28 mouse cellular contexts compared by ENCODE assay signal in the genomic region with DNA sequence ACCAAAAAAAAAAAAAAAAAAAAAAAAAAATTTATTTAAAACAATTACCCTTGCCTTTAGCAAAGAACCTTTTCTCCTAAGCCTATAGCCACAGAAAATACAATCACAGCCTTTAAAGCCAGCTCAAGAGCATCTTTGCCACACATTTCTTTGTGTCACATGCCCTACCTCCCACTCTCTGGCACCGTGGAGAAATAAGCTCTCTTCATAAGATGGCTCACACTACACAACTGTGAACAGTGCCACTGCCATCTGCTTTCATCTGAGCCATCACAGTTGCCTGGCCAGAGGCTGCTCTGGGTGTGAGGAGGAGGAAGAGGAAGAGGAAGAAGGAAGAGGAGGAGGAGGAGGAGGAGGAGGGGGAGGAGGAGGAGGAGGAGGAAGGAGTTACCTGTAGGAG. TPM values are rescaled to one million over a fixed set of nuclear protein-coding genes. Genes with fewer than 3 reads are reported as not detected.
DNase-seq lines count a peak whose midpoint lies in the region; ATAC-seq and TF ChIP-seq lines count a peak whose summit lies in the region.
"Had no signal": no experiment of that assay in that cellular context is flagged by ENCODE, and none has a peak within 500 bp of the region (broad histone marks: within the 10 kb centered on the region; RNA-seq: fewer than 3 reads in every experiment).

No protein-coding gene starts in this region.

- no peak for DNase-seq in frontal cortex, postnatal 10 days (ENCODE audit: low spot score in 2 of 2)
- peak; percentile 23 to 40 for DNase-seq in layer of hippocampus, adult 2 months (ENCODE audit: low spot score in 2 of 2)
- DNase-seq in layer of hippocampus, postnatal 25 days (ENCODE audit: extremely low spot score in 1 of 2, low spot score in 1 of 2), result no peak
- peak; percentile 46 for DNase-seq in right cerebral cortex, adult 18-20 months
- DNase-seq in right cerebral cortex, postnatal 14 days, result no peak
- DNase-seq in hindbrain, postnatal 0 days (ENCODE audit: low spot score), result no peak
- DNase-seq: adrenal gland, adult 2 months; adrenal gland, postnatal 36 days; cerebellum, adult 2 months; cerebellum, postnatal 14 days; heart, adult 2 months; kidney, adult 18-20 months; kidney, postnatal 25 days; lung, postnatal 36 days; thymus, postnatal 14 days had no signal

- H3K4me1 ChIP-seq in hindbrain, postnatal 0 days (ENCODE audit: insufficient read depth, low read length), result no peaks in the 10 kb centered on the region
- H3K4me1 ChIP-seq: heart, embryonic 12.5 days; kidney, embryonic 15.5 days; limb, embryonic 13.5 days; lung, embryonic 15.5 days had no signal

- no peak overlapping the region for H3K4me2 ChIP-seq in hindbrain, postnatal 0 days (ENCODE audit: low read depth, low read length)
- H3K4me2 ChIP-seq: heart, embryonic 12.5 days; hindbrain, embryonic 14.5 days; kidney, embryonic 15.5 days; limb, embryonic 13.5 days; liver, embryonic 11.5 days; lung, embryonic 15.5 days; midbrain, embryonic 11.5 days had no signal

- H3K27me3 ChIP-seq in hindbrain, postnatal 0 days (ENCODE audit: insufficient read depth, low read length), result no peaks in the 10 kb centered on the region
- H3K27me3 ChIP-seq: CH12.LX; heart, embryonic 12.5 days; kidney, embryonic 15.5 days; limb, embryonic 13.5 days; lung, embryonic 15.5 days had no signal

- 80% methylated on average over 1 of the region's 1 CpGs for WGBS in hindbrain, postnatal 0 days

- H3K27ac ChIP-seq in layer of hippocampus, adult 2 months, result no peak overlapping the region
- no peak overlapping the region for H3K27ac ChIP-seq in hindbrain, postnatal 0 days
- H3K27ac ChIP-seq: heart, adult 2 months; hindbrain, embryonic 14.5 days; kidney, embryonic 15.5 days; limb, embryonic 13.5 days; lung, embryonic 15.5 days had no signal

- H3K9me3 ChIP-seq in hindbrain, postnatal 0 days (ENCODE audit: low read length), result no peaks in the 10 kb centered on the region
- H3K9me3 ChIP-seq: heart, embryonic 12.5 days; kidney, embryonic 15.5 days; limb, embryonic 13.5 days; lung, embryonic 15.5 days had no signal

- H3K36me3 ChIP-seq in hindbrain, postnatal 0 days (ENCODE audit: insufficient read depth, low read length), result 0 out of 2 replicates have a peak, but pooled peaks cover 6% of the 10 kb centered on the region

- no peak overlapping the region for H3K9ac ChIP-seq in hindbrain, postnatal 0 days (replicated peaks; ENCODE audit: low read length)
- H3K9ac ChIP-seq: heart, embryonic 12.5 days; hindbrain, embryonic 14.5 days; kidney, embryonic 15.5 days; limb, embryonic 13.5 days; lung, embryonic 15.5 days had no signal

- ATAC-seq in frontal cortex, adult (ENCODE audit: low TSS enrichment), result peak; percentile 80
- ATAC-seq in hindbrain, postnatal 0 days, result no peak
- ATAC-seq: activated CD4-positive, CD25-positive, alpha-beta regulatory T cell, adult 4 months; forebrain, embryonic 16.5 days; midbrain, embryonic 16.5 days had no signal

- TF ChIP-seq CTCF in layer of hippocampus, adult 2 months (conservative IDR thresholded peaks at IDR 0.05), result no peak
- no peak for TF ChIP-seq CTCF in hindbrain, postnatal 0 days (IDR thresholded peaks at IDR 0.05; ENCODE audit: low read depth)

- no peak overlapping the region for H3K4me3 ChIP-seq in layer of hippocampus, adult 2 months
- H3K4me3 ChIP-seq in hindbrain, postnatal 0 days (ENCODE audit: low read length), result no peak overlapping the region
- H3K4me3 ChIP-seq: erythroblast, embryonic 14.5 days; heart, adult 2 months; heart, embryonic 12.5 days; kidney, embryonic 15.5 days; limb, embryonic 13.5 days; lung, embryonic 15.5 days had no signal

RNA-seq across cellular contexts. Expression of gene Kif24, which starts 55.3 kb away (rescaled TPM):
- 1 to 10 TPM; 1.2 to 1.3 TPM for total RNA-seq in layer of hippocampus, adult 2 months (2021)
- 1 to 10 TPM; 1.0 to 1.5 TPM for total RNA-seq in layer of hippocampus, postnatal 25 days (2021)
- 4.2 and 4.8 TPM in 2 replicates for total RNA-seq in hindbrain, postnatal 0 days (2014; rRNA removed)
- polyA plus RNA-seq in hindbrain, postnatal 0 days (2015; fragmentation: Nextera tagmentation; extraction: Ambion mirVana), result 2.3 and 2.7 TPM in 2 replicates

RNA-seq across cellular contexts. Expression of gene Nudt2, which starts 55.6 kb away (rescaled TPM):
- total RNA-seq in layer of hippocampus, adult 2 months (2021), result 10 to 100 TPM; 29.3 to 30.4 TPM
- total RNA-seq in layer of hippocampus, postnatal 25 days (2021), result 10 to 100 TPM; 27.4 to 31.4 TPM
- total RNA-seq in hindbrain, postnatal 0 days (2014; rRNA removed), result 29.2 and 40.7 TPM in 2 replicates
- 68.6 and 71.6 TPM in 2 replicates for polyA plus RNA-seq in hindbrain, postnatal 0 days (2015; fragmentation: Nextera tagmentation; extraction: Ambion mirVana)

Comparison
In these comparisons a context has a peak if more than half of its experiments do, and no peak if none do; other contexts are left out.
1. DNase-seq: peak in layer of hippocampus, adult 2 months (2 of 2) and right cerebral cortex, adult 18-20 months (single experiment); none in frontal cortex, postnatal 10 days (0 of 2), layer of hippocampus, postnatal 25 days (0 of 2), right cerebral cortex, postnatal 14 days (single experiment) and hindbrain, postnatal 0 days (single experiment).